Mouse (Mus musculus): ENCODE results near the gene Nop2. TPM values are rescaled to one million over a fixed set of nuclear protein-coding genes. Genes with fewer than 3 reads are reported as not detected.
A peak's percentile ranks its signal among the peaks of the same experiment; 100 is the strongest.

Nop2 gene
- total RNA-seq (2021): 10 to 100 TPM; 16.2 to 19.9 TPM
- long read RNA-seq, experiment 1, transcript Nop2-201 (16 exons, 2,597 nt): major isoform, 33 of 41 reads
- long read RNA-seq, experiment 1, partial matches to known transcripts: 4 of 41 reads
- long read RNA-seq, experiment 1, other reads (novel, unspliced or antisense): 4 of 41 reads
- long read RNA-seq, experiment 2, transcript Nop2-201 (16 exons, 2,597 nt): major isoform, 36 of 43 reads
- long read RNA-seq, experiment 2, partial matches to known transcripts: 4 of 43 reads
- long read RNA-seq, experiment 2, other reads (novel, unspliced or antisense): 3 of 43 reads

DNA sequence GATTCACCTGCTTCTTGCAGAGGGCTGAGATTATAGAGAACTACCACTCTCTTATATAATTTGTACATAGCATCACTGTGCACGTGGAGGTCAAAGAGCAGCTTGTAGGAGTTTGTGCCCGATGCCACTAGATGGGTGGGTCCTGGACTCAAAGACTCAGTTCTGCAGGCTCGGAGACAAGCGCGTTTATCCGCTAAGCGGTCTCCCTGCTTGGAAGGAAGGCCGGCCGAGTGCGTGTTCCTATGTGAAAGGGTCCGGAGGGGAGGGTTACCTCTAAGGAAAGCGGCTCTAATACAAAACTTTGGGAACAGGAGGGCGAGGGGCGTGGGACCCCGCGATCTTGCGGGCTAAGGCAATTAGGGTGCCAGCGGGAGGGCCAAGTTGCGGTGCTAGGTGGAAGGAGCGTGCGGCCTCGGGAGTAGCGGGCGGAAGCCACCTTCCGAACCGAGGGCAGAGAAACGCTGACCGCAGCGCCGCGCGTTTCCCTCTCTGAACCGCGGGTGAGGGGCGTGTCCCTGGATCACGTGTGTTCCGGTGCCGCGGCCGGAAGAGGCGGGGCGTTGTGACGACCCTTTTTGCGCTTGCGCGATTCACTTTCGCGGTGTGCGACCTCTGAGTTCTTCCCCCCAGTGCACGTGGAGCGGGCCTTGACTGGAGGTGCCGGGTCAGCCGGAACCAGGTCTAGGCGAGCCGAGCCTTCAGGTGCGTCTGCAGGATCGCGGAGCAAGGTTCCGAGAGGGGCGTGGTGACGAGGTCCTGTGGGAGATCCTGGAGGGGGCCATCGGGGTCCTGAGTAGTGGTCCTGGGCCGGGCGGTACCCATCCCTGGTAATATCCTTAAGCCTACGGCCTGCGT, at the start of gene Nop2:
Nop2 (plus strand) TSS at position 608 of the 855 bp plus-strand sequence.
- peak; percentile 87 to 90 for DNase-seq
- intact Hi-C loops (cut with DNase I): no loop called here

DNA sequence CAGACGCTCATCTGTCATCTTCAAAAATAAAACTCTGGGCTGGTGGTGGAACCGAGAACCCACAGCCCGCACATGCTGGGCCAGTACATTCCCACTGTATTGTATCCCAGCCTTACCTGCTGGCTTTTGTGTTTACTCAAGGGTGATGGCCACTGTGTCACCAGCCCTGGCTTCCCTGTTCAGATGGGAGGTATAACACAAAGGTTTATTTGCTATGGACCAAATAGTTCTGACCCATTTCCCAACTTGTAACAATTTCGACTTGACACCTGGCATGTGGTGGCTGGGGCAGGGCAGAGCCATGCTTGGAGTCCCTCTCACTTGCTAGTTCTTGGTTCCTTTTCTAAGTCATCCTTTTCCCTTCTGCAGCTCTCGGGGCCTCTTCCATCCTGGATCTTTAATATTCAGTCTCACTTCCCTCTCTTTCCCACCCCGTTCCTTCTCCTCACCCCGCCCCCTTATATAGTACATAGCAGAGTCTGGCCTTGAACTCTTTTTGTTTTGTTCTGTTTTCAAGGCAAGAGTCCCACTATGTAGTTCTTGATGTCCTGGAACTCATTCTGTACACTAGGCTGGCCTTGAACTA, 48.8 kb upstream of the Nop2 start:
- intact Hi-C loops (cut with DNase I): loop anchor here (1.0 to 10.0 kb wide), 5 partner anchors 37 to 236 kb away; partner anchors contain the start of genes Gpr162 and Mlf2

DNA sequence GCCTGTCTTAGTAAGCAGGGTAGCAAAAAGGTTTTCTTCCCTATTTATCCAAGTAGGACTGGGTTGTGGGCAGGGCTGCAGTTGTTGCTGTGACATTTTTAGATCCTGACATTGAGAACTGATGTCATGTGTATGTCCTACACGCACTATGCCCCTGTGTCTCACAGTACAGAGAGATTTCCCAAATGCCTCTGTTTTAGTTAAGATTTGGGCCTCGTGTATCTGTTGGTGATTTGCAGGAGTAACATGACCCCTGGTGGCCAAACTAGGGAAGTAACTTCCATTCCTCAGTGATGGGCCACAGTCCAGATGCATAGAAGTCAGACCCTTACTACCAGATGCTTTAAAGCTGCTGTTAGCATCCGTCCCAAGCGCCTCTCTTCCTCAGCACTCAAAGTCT, 47.3 kb upstream of the Nop2 start:
- DNase-seq: peak; percentile 60 to 78
- intact Hi-C loops (cut with DNase I): loop anchor here (5.0 to 10.0 kb wide), 3 partner anchors 150 to 237 kb away; partner anchors contain the start of genes Gpr162 and Mlf2

More for the DNA sequence above, 48.8 kb upstream of the Nop2 start:
- DNase-seq: no peak

DNA sequence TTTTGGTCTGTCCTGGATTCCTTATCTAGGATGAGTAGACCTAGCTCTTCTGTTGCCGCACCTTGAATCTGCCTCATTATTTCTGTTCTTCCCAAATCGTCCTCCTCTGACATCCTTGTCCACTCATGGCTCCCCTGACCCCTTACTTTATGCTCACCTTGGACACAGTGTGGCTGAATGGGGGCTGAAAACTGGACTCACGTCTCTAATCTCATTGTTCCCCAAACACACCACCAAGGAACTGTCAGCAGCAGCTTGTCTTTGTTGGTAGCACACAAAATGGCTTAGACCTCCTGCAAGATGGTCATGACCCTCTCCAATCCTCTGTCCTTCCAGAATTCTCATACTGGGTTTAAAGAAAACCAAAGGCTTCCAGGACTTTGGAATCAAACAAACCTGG, 43.8 kb upstream of the Nop2 start:
- intact Hi-C loops (cut with DNase I): loop anchor here (10.0 kb wide), 1 partner anchor 153 kb away; the partner anchor contains the start of gene Mlf2
- DNase-seq: no peak

DNA sequence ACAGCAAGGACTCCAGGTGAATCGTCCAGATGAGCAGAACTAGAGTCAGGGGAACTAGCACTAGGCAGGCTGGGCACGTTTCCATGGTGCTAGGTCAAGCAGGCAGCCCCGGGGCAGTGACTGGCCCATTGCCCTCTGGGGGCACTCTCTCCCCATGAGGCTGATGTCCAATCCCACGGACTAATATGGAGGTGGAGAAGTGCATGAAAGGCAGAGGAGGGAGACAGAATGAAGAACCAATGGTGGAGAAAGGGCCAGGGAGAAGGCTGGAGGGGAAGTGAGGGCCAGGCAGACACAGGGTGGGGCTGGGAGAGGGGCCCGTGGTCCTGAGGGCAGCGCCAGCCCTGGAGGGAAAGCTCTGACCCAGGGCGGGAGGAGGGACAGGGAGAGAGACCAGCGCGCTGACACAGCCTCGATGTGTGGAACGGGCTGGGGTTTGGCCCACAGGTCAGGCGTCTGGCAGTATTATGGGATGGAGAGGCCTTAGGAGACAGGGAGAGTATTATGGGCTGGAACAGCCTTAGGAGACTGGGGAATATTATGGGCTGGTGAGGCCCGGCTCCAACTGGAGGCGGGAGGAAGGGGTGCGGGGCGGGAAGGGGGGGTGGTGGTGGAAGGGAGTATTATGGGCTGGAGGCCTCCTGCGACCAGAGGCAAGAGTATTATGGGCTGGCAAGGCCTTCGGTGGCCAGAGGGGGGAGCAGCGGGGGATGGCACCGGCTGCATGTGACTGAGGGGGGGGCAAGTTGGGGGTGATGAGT, 43.0 kb upstream of the Nop2 start:
- intact Hi-C loops (cut with DNase I): loop anchor here (10.0 kb wide), 1 partner anchor 154 kb away; the partner anchor contains the start of gene Mlf2
- DNase-seq: peak; percentile 72 to 74

DNA sequence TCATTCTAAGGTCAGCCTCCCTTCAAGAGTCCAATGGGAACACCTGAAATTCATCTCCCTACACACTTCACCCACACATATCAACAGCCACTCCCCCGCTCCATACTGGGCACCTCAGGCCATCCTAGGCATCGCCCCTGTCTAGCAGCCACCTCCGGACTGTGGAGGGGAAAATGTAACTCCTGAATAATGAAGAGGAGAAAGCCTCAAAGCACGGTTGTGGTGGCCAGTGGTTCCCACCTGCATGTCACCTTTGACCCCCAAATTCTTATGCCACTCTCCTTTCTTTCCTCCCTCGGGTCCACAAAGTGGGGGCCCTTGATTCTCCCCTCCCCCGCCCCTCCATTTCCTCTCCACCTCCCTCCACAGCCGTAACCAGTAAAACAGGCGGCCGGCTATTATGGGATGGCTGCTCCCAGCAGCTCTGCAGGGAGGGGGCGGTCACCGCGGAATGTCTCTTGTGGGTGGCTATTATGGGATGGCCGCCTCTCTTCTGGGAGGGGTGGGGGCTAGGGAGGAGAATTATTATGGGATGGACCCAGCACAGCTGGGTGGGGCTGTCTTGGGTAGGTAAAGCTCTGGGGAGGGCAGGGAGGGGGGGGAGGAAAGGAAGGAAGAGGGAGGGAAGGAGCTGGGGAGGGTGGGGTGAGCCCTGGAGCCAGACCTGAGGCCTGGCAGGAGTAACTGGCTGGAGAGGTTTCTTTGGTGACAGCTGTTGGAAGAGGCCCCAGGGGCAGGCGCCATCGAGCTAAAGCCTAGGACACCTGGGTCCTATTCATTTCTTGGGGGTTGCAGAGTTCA, 42.0 kb upstream of the Nop2 start:
- intact Hi-C loops (cut with DNase I): loop anchor here (10.0 kb wide), 1 partner anchor 155 kb away; the partner anchor contains the start of gene Mlf2
- peak; percentile 76 to 77 for DNase-seq

DNA sequence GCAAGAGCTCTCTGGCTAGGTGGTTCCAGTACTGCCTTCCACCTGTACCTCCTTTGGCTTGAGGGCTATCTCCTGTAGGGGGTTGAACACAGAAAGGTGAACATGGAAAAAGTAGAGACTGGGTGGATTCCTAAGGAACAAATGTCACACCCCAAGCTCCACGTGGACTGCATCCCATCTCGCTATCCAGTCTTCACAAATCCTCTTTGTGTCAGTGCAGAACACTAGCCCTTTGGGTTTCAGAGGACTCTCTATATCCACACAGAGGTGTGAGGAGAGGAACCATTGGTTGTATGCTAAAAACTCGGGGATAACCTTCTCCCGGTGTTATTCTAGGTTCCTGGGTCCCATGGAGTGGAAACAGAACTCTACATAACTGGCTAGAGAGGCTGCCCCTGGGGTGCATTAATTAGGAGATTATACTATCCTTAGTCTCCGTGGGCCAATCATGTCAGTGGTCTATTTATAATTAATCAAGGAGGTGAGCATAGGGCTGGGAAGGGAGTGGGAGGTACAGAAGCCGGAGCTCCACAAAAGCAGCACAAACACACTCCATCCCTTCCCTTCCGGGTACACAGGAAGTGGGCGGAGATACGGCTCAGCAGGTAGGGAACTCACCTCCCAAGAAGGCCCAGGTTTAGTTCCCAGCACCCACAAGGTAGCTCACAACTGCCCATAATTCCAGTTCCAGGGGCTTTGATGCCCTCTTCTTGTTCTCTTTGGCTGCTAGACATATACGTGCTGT, 41.2 kb upstream of the Nop2 start:
- DNase-seq: no peak
- intact Hi-C loops (cut with DNase I): no loop called here

DNA sequence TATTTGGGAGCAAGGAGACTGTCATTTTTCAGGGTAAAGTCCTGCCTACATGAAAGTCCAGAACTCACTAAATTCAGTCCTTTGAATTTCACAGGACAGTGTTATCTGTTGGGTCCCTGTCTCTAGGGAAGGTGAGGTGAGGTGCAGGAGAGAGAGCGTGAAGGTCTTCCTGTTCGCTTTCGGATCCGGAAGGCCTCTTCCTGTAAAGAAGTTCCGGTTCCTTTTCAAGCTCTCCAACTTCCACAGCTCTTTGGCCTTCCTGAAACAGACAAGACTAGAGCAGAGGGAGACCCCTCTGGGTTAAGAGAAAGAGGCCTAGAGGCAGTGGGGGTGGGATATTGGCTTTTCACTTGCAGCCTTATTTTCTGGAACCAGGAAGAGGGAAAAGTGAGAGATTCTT, 39.3 kb upstream of the Nop2 start:
- intact Hi-C loops (cut with DNase I): no loop called here
- DNase-seq: no peak

DNA sequence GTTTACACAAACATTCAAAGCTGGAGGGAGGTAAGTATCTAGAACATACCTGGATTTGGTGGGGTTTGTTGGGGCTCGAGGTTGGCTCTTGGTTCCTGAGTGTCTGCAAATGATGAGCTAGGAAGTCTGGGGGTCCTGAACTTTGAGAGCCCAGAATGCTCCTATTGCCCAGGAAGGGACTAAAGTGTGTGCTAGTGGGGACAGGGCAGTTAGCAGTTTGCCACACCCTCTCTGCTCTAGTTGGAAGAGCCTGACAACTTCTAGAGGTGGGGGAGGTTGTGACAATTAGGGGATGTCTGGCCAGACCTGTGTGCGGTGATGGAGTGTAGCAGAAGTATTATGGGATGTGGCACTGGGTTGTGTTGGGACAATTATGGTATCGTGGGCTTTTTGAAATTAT, 36.9 kb upstream of the Nop2 start:
- no peak for DNase-seq
- intact Hi-C loops (cut with DNase I): no loop called here

DNA sequence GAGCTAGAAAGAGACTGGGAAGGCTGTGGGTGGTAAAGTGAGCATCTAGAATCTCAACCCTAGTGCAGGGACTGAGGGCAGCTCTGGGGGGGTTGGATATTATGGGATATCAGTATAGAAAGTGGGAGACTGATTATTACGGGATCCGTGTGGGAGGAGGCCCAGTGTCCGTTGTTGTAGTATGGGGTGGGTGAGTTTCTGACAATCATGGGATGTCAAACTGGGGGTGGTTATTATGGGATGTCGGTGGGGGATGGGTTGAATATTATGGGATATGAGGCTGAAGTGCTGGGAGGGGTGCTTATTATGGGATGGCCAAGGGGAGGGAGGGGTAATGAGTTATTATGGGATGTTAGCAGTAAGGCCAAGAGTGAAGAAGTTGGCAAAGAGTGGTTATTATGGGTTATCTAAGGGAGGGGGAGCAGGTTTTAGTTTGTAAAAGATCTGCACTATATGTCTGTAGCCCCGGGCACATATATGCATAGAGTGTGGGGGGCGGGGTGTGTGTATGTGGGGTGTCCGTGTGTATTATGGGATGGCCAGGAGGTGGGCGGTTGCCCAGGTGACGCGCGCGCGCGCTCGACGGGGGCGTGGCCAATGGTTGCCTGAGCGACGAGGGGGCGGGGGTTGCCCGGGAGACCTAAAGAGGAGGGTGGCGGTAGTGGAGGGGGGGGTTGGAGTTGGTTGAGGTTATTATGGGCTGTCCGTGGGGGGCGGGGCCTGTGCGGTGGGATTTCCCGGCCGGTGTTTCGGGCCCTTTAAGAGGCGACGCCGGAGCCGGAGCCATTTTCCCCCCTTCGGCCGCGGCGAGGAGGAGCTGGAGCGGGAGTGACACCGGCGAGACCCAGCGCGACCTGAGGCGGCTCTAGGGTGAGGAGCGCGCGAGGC, 36.1 kb upstream of the Nop2 start, which contains the start of gene Chd4:
Chd4 (plus strand) TSS at position 591 of the 888 bp plus-strand sequence.
- peak; percentile 92 for DNase-seq
- intact Hi-C loops (cut with DNase I): no loop called here

DNA sequence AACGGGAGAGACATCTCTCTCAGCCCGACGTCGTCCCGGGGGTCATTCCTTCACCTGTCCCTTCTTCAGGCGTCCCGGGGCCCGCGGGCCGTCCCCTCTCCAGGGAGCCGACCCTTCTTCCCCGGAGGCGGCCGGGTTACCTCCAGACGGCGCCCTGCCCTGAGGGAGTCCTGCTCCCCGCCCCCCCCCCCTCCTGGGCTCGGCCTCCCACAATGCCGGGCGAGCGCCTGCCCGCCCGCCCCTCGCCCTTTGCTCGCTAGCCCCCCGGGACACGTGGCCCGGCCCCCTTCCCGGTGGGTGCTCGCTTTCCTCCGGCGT, 35.5 kb upstream of the Nop2 start:
- intact Hi-C loops (cut with DNase I): no loop called here
- no peak for DNase-seq

DNA sequence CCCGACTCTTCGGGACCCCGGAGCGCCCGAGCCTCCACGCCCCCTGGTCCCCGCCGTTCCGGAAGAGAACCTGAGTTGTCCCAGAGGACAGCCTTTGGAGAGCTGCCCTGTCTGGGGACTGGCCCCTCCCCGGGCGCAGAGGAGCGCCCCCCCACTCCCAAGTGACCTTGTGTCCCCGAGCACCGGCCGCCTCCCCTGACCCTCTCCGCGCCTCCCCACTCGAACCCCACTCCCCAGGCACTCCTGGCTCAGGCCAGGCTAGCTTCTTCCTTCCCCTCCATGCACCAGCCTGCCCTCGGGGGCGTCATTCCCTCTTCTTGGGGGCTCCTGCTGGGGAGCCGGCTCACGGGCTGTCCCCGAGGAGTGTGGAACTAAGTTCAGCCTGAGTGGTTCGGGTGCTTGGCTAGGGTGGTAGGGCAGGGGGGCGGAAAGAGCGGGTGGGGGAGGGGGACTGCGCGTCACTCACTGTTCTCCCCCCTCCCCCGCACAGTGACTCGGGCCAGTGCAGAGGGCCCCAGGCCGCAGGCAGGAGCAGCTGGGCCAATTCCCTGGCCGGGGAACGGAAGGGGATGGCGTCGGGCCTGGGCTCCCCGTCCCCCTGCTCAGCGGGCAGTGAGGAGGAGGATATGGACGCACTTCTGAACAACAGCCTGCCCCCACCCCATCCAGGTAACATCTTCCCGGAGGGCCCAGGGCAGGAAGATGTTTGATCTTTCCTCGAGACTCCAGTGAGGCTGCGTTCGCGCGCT, 34.9 kb upstream of the Nop2 start:
- intact Hi-C loops (cut with DNase I): no loop called here
- peak; percentile 75 to 78 for DNase-seq

DNA sequence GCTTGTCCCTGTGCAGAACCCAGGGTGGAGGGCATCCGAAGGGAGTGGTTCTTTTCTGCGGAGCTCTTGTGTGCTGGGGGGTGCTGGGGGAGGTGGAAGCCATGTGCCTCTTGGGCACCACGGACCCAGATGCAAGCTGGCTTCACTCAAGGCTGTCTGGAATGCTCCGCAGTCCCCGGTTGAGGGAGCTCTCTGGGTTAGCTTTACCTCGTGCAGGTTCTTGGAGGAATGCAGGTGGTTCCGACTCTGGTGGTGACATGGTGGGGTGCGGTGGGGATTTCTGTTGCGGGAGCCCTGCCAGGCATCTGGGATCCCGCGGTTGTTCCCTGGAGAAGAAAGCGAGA, 34.4 kb upstream of the Nop2 start:
- no peak for DNase-seq
- intact Hi-C loops (cut with DNase I): no loop called here

DNA sequence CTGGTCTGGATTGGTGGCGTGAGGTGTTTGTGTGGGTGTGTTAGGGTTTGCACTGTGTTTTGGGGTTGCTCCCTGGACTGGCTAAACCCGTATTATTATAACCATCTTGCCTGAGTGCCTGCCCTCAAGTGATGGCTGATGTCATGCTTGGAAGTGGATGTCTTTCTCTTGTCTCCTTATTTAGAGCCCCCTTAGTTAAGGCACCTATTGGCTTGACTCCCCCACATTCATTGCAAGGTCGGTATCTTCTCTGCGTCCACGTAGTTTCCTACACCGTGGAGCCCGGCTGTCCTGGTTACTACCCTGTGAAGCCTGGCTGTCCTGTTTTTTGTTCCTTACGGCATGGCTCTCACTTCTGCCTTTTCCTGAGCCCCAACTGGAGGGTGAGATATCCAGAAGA, 33.8 kb upstream of the Nop2 start:
- intact Hi-C loops (cut with DNase I): no loop called here
- DNase-seq: no peak

DNA sequence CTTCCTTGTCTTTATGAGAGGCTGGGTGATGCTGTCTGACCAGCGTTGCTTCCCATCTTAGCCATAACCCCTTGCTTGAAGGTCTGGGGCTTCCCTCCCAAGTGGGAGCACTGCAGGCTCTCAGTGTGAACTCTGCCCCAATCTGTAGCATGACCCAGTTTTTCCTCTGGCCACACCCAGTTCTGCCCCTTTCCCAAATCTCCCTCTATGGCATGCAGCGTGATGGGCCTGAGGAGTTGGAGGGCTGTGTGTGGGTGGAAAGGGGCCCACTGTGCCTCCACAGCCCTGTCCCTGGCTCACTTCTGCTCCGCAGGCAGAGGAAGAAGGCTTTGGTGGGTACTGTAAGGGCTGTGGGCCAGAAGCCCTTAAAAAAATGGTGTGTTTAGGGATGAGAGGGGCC, 33.2 kb upstream of the Nop2 start:
- intact Hi-C loops (cut with DNase I): no loop called here
- no peak for DNase-seq

DNA sequence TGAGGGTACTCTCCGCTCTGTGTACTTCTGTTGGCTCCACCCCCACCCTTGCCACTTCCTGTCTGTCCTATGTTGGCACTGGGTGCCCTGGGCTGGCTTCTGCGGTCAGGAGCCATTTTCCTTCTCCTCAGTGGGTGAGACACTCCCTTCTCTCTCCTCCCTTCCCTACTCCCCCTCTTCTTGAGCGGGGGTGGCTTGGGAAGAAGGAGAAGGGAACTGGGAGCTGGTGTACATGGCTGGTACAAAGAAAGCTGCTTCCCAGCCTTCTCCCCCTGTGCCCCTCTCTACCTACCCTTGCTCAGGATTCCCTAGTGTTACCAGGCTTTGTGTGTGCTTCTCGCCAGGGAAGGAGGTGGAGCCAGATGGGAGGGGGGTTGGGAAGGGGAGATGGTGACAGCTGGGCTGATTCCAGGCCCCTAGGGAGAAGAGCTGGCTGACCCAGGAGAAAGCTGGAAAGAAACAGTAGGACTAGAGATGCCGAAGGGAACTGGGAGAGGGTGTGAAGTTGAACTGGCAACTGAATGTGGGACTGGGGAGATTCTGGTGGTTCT, 32.2 kb upstream of the Nop2 start:
- intact Hi-C loops (cut with DNase I): no loop called here
- peak; percentile 48 to 65 for DNase-seq

DNA sequence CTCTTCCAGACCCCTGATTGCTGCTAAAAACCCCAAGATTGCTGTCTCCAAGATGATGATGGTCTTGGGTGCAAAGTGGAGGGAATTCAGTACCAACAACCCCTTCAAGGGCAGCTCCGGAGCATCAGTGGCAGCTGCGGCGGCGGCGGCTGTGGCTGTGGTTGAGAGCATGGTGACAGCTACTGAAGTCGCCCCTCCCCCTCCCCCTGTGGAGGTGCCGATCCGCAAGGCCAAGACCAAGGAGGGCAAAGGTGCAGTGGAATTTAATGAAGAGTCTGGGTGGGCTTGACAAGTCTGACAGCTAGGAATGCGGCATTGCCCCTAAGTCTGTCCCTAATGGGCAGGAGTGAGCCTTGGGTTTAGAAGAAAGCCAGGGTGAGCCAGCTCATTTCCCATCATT, 30.3 kb upstream of the Nop2 start:
- DNase-seq: no peak
- intact Hi-C loops (cut with DNase I): loop anchor here (5.0 kb wide), 1 partner anchor 41 kb away; no protein-coding TSS in a partner anchor
